Mouse (Mus musculus): ENCODE measurements around the gene G6pdx.

The G6pdx gene

DNA sequence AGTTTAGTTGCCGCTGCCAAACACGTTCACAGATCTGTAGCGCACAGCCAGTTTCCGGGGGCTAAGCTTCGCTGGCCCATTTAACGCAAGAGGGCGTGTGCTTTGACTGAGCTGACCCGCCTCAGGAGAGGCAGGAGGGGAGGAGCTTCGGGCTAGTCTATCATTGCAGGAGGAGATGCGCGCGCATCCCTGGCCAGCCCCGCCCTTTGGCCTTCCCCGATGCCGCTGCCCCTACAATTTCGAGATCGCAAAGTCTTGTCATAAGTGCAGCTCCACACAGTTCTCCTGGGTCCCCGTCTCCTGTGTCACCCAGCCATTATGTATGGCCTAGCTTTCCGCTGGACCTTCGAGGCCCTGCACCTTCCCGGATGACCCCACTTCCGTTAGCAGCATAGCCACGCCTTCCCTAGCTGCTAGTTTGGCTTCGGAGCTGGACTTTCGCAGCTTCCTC is at the start of gene G6pdx:
Gene G6pdx, minus strand, starts transcription at position 369 of the 451 bp plus-strand sequence.
- peak; percentile 82 for DNase-seq (ENCODE audit: extremely low spot score)

DNA sequence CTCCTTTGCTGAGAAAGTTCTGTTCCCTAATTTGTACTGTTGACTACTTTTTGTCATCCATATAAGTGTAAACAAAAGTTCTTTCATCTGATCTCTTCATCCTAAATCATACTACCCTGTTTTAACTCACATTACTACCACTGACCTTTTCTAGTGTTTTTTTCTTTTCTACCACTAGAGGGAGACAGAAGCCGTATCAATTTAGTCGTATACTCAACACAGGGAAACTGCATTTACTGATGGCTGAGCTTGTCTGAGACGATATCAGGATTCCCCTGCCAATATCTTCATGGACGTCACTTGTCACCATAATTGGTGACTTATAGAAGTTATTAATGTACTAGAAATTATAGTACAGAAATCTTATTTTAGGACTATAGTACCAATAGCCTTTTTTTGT is 23.8 kb upstream of the G6pdx start:
- DNase-seq (ENCODE audit: extremely low spot score), result peak; percentile 10

- no peak for DNase-seq (ENCODE audit: extremely low spot score)
Observed at GRCm38 (mm10) chrX:74451157-74451912, 22.3 kb upstream of the G6pdx start.

DNA sequence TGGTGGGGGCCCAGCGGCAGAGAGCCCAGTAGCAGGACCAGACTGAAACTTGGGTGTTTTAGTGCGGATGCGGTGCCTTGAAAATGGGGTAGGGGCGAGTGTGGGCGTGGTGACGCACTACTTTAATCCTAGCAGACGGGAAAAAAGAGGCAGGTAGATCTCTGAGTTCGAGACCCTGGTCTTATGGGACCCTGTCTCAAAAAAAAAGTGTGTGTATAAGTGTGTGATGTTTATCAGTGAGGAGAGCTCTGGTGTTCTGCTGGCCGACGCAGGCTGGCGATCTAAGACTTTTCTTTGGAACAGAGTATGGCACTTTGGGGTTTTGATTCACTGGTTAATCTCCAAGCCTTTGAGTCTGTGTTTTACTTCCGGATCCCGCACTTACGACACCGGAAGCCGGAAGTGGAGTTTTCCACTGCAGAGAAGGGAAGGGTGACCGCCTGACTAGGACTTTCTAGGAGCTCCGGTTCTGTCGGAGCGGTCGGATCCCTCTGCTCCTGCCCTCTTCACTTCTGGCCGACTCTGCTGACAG is 362 bp upstream of the G6pdx start:
- DNase-seq (ENCODE audit: extremely low spot score), result peak; percentile 63

DNA sequence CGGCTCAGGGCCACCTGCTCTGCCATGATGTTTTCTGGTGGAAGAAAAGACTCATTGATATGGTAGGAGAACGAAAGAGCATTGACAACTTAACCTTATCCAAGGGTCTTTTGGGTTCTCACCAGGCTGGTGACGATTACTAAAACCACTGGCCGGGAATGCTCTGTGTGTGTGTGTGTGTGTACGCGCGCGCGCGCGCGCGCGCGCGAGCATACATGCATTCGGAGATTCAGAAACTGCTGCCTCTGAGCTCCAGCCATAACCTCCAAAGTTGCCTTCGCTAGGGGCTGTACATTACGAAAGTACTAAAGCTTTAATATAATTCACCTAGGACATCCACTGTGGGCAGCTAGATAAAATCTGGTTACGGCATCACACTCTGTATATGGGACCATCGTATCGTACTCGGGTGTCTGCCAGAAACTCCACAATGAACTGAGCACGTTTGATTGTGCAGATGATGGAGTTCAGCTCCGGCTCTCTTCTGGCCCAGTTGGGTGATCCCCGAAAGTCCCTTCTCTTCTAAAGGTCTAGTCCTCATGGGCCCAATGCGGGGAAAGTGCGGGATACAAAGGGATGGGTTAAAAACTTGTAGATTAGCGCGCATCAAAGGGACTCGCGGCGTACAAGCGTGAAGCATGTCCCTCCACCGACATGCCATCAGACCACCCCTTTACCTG is 708 bp downstream of the G6pdx start:
- DNase-seq (ENCODE audit: extremely low spot score), result peak; percentile 3

DNA sequence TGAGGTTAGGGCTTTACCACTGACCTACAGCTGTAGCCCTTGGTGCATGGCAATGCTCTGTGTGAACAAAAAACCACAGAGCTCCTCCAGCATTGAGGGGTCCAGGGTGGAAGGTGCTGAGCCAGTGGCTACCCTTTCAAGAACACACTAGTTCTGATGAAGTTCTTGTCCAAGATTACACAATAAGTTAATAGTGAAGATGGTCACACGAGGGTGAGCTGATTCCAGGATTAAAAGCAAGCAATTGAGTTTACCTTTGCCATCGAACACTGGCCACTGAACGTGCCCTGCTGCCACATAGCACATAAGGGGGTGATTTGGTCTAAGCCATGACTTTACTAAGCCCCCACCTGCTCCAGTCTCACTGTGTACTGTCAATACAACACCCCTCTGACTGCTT is 1.9 kb downstream of the G6pdx start:
- no peak for DNase-seq (ENCODE audit: extremely low spot score)

GRCm38 (mm10) chrX:74426256-74426655 is 2.7 kb downstream of the G6pdx start:
- no peak for DNase-seq (ENCODE audit: extremely low spot score)

DNA sequence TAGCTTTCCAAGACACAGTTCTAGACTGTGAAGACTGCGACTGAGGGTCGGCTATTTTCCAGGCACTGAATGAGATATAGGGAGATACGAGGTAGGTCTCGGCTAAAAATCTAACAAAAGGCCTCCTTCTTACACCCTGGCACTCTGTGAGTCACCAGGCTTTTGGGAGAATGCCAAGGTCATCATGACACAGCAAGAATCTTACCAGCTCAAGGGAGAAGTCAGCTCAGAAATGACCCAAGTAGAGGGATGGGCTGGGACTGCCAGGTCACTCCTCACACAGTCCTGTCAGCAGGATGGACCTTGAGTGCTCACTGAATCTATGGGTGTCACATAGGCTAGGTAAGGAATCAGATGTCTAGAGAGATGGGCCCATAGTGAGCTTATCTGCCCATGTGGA is 3.8 kb downstream of the G6pdx start:
- no peak for DNase-seq (ENCODE audit: extremely low spot score)

DNA sequence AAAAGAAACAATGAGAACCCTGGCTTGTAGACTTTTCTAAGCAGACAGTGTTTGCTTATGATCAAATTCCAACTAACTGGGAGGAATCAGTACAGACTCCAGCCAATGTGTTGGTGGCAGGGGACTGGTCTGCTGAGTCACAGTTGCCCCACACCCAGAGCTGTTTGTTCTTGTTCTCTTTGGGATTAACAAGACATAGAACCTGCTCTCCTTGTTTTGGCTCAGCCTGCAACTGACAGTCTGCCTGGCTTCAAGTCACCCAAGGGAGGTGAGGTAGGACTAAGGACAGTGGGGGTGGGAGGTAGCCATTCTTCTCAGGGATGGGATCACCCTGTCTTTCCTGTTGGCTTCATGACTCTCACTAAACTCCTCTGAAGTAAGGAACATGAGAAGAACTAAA is 4.6 kb downstream of the G6pdx start:
- no peak for DNase-seq (ENCODE audit: extremely low spot score)

DNA sequence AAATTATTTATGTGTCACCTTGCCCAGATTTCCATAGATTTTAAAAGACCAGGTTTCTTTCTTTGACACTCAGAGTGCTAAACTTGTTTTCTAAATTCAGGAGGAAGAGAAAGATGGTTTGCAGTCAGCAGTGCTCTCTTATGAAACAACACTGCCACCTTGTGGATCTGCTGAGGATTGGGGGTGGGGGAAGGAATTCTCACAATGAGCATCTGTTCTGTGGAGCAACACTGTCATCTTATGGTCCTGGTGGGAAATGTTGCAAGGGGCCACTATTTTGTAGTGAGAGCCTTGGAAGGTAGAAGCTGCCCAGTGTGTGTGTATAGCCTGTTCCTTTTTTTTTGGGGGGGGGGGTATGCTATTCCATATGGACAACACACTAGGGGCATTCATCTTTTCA is 15.6 kb downstream of the G6pdx start:
- peak; percentile 61 for DNase-seq (ENCODE audit: extremely low spot score)

GRCm38 (mm10) chrX:74408340-74408739 is 20.7 kb downstream of the G6pdx start:
- DNase-seq (ENCODE audit: extremely low spot score), result no peak

DNA sequence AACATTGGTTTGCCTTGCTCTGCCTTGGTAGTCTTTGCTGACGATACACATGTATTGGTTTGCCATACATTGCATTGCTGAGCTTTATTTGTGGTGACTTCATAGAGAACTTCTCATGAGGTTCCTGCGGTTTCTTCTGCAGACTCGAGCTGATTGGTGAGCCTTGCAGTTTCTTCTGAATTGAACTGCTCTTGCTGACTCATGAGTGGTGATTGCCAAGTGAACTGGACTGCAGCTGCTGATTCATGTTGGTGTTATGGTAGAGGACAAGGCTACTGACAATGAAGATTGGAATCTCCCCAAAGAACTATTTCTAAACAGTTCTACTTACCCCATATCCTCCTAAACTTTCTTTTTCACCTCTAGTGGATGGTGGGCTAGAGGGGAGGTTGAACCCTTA is 28.9 kb downstream of the G6pdx start:
- no peak for DNase-seq (ENCODE audit: extremely low spot score)

- DNase-seq (ENCODE audit: extremely low spot score), result peak; percentile 68
Observed at GRCm38 (mm10) chrX:74392535-74393443, 36.2 kb downstream of the G6pdx start, which contains the start of the genes Fam3a and Ikbkg. Fam3a (minus strand) TSS chrX:74393272. Ikbkg (plus strand) TSS chrX:74393290.

DNA sequence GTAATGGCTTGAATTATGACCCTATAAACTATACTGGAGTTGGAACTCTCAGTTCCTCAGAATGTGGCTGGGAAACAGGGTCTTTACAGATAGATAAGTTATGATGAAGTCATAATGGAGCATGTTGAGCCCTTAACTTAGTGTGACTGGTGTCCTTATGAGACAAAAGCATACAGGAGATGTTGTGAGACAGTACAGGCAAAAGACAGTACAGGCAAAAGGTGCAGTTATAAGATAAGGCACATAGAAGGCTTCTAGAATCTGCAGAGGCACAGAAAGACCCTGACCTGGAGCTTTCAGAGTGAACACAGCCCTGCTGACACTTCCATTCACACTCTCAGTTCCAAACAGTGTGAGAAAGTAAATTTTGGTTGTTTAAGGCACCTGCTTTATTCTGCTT is 40.8 kb downstream of the G6pdx start:
- DNase-seq (ENCODE audit: extremely low spot score), result no peak

- DNase-seq (ENCODE audit: extremely low spot score), result no peak
Observed at GRCm38 (mm10) chrX:74384451-74384850, 44.5 kb downstream of the G6pdx start.

DNA sequence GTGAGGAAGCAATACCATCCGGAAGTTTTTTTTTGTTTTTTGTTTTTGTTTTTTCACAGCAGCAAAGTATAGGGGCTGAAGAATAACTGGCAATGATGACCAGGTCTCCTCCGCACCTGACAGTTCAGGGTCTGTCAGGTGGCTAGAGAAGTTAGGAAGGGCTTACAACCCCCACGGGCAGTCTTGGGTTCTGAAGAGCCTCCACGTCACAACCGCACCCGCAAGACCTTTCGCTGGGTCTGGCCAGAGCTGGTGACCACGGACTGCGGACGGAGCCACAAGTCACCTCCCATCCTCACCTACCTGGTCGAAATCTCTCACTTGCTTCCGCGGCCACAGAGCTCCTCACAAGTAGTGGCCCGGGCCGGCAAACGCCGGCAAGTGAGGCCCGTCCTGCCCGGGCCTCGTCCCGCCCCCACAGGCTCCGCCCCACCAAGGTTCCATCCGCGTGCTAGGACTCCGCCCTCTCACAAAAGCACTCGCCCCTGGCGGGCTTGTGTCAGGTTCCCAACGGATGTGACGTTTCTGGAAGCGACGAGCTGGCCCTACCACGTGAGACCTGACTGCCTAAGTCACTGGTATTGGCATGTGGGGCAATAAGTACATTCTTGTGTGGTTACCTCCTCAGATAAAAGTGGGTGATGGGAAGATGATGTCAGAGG is 56.0 kb downstream of the G6pdx start, which contains the start of the genes Ubl4a and Slc10a3:
Gene Ubl4a, minus strand, starts transcription at position 331 of the 662 bp plus-strand sequence.
Gene Slc10a3, minus strand, starts transcription at position 462 of the 662 bp plus-strand sequence.
- DNase-seq (ENCODE audit: extremely low spot score), result peak; percentile 82

GRCm38 (mm10) chrX:74368209-74368909 is 60.6 kb downstream of the G6pdx start:
- DNase-seq (ENCODE audit: extremely low spot score), result peak; percentile 70

DNA sequence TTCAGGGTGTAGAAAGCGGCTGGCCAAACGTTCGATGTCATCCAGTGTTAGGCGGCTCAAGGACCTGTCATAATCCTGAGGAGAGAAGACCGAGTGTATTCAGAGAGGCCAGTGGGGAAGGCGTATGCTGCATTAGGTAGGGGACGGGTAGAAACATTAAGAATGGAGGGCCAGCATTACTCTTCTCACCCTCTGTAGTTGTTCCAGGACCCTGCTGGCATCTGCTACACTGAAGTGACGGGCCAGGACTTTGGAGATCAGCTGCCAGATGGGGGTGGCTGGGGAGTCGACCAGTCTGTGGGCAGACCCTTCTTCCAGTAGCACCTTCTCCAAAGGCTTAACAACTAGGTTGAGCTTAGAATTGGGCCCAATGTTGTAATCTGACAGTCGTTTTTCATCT is 61.5 kb downstream of the G6pdx start:
- DNase-seq (ENCODE audit: extremely low spot score), result no peak
